Mouse (Mus musculus): Measurements from ENCODE around the gene Smg5.
A peak's percentile ranks its signal among the peaks of the same experiment; 100 is the strongest.

GRCm38 (mm10) chr3:88296561-88297318, 39.3 kb upstream of the Smg5 start, which contains the start of the genes Tsacc and Cct3:
- TF ChIP-seq CTCF (IDR thresholded peaks at IDR 0.05; ENCODE audit: borderline replicate concordance, insufficient read depth, low read depth, low read length) (no peak), POLR2A (IDR thresholded peaks at IDR 0.05; ENCODE audit: borderline replicate concordance, insufficient read depth, low read length) (peak; percentile 62; the same call in 1 of the 2 replicates)

Measured in cerebellum, adult 2 months (tissue).